Mouse (Mus musculus) heart, postnatal 10 days (tissue): ENCODE results near the gene Ctsk. TPM values are rescaled to one million over a fixed set of nuclear protein-coding genes. Genes with fewer than 3 reads are reported as not detected.
"Not testable (repeated sequence)": the region's sequence is repeated elsewhere in the genome, so short reads cannot be mapped to it uniquely, and the experiment has no call there.

Experiments used
- DNase-seq, 2 experiments: peaks; one replicate each; pipeline ENCODE4 v3.0.0; 2021
- intact Hi-C: fragments of 180-260 bp; cut with DNase I; formaldehyde crosslinking; loops from one replicate; pipeline ENCODE4 v1.15.1; 2025
- total RNA-seq, 2 experiments: library from RNA; stranded (reverse); gene quantifications; 2 replicates each; pipeline ENCODE4 v1.2.3; 2021

The Ctsk gene
- total RNA-seq, 2 experiments from 2014 or later: 17.5 to 17.9 TPM

DNA sequence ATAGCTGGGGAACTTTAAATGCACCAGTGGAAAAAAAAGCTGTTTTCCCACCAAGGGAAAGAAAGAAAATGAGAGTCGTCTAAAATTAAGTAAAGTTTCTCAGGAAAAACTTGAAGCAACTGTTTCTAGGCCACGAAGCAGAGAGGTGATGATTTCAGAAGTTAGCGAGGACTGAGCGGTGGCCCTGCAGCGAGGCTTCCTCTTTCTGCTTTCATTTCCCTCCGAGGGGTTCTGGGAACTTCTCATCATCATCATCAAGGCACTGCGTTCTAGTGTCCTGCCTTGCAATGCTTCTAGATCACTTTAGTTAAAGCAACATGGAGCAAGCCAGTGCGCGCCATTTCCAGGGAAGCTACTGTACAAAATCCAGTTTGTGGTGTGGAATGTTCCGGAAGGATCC is 22.1 kb downstream of the Ctsk start:
- intact Hi-C loops: no loop called here
- no peak for DNase-seq

DNA sequence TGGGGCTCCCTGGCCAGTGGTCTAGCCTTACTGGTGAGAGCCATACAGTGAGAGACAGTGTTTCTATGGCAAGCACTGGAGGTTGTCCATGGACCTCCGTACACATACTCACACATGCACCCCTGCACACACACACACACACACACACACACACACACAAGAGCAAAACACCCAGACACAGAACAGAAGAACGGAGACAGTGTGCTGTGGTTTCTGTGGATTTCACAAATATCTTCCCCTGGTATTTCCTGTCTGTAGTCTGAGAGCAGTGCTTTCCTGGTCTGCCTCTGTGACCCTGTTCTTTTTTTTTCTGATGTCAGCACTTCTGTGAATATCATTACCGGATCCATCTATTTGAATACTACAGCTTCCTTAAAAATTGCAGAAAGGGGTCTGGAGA is 24.6 kb downstream of the Ctsk start:
- no peak for DNase-seq
- intact Hi-C loops: no loop called here

DNA sequence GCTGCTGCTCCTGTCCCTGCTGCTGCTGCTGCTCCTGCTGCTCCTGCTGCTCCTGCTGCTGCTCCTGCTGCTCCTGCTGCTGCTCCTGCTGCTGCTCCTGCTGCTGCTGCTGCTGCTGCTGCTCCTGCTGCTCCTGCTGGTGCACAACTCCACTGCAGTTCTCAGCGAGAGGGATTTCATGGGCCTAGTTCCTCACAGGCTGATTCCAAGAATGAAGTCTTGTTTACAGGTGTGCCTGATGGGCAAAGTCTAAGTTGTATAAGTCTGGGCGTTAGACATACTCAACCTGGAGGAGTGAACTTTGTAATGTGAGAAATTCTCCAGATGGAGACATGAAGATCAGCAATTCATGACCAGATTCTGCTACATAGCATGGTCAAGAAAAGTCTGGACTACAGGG is 25.6 kb downstream of the Ctsk start:
- intact Hi-C loops: no loop called here
- no peak for DNase-seq

DNA sequence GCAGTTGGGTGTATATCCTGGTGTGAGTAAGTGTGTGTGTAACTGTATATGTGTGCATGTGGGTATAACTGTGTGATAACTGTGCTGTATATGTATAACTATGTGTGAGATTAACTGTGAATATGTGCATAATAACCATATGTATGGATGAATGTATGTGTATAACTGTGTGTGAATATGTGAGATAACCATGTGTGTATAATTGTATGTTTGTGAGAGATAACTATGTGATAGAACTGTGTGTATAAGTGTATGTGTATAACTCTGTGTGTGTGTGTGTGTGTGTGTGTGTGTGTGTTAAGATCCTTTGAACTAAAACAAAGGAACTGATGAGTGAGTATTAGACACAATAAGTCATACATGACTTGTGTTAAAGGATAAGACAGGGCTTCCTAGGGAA is 27.1 kb downstream of the Ctsk start:
- DNase-seq: no peak
- intact Hi-C loops: no loop called here

DNA sequence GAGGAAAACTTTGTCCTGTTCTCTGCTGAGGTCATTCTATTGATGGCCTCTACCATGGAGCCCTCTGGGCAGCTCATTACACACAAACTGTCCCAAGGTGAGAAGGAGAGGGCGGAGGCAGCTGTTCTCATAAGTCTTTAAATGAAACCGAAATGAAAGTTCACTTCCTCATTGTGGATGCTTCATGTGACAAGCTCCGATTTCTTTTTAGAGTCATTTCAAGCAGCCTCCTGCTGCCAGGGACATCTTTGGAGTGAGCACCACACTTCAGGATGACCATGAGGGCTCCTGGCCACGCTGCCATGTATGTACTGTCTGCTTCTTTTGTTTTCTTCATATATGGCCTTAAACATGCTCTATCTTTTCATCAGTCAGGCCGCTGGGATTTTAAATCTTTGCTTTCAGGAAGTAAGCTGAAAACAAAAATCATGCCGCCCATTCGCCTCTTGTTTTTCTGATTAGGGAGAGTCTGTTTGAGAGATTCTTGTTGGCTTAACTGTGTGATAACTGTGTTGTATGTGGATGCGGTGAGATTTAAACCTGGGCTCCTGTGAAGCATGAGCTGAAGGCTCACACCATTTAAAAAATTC is 27.7 kb downstream of the Ctsk start, which contains the start of gene Ctss:
Gene Ctss, plus strand, starts transcription at position 165 of the 590 bp plus-strand sequence.
- DNase-seq: no peak
- intact Hi-C loops: no loop called here

DNA sequence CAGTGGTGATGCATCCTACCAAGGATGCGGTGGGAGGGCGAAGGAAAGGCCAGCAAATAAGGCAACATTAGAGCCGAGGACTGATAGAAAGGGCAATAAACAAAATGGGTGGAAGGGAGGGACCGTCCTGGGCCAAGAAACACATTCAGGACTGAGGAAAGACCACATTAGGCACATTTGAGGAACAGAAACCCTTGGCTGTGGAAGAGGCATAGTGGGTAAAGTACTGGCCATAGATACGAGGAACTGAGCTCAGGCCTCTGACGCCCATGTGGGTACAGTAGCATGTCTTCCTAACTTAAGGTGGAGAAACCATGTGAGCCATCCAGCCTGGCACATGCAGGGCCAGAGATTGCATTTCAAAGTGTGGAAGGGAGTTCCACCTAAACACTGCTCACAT is 30.8 kb downstream of the Ctsk start:
- intact Hi-C loops: no loop called here

DNA sequence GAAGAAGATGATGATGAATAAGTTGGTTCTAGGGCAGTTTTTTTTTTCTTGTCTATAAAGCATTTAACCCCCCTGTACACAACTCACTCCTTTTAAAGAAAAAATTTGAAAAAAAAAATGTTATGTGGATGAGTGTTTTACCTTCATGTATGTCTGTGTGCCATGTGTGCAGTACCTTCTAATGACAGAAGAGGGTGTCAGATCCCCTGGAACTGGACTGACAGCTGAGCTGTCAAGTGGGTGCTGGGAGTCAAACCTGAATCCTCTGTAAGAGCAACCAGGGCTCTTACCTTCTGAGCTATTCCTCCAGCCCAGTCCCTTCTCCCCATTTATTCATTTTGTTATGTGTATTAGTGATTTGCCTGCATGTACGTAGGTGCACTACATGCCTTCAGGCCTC is 32.0 kb downstream of the Ctsk start:
- DNase-seq: no peak
- intact Hi-C loops: no loop called here

More for the DNA sequence above, 30.8 kb downstream of the Ctsk start:
- no peak for DNase-seq

DNA sequence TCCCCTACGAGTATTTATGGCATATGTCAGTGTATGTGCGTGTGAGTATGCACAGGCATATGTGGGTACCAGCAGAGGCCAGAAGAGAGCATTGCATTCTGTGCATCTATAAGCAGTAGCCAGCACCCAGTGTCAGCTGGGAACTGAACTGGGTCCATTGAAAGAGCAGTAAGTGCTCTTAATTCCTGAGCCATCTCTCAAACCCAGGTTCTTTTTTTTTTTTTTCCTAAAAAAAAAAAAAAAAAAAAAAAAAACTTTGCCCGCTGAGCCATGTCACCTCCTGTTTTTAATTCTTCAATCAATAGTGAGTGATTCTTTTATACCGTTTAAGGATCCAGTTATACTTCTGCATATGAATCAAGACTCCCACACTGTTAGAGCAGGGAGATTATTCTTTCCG is 34.3 kb downstream of the Ctsk start:
- DNase-seq: no peak
- intact Hi-C loops: no loop called here

DNA sequence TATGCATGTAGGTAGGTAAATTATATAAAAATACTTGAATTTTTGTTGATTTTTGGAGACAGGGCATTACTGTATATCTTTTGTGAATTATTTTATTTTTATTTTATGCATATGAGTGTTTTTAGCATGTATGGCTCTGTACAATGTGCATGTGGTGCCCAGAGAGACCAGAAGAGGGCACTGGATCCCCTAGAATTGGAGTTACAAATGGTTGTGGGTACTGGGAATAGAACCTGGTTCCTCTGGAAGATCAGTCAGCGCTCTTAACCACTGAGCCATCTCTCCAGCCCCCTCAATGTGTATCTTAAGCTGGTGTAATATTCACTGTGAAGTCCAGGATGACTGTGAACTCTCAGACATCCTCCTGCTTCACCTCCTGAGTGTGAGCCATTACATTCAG is 35.9 kb downstream of the Ctsk start:
- intact Hi-C loops: no loop called here
- no peak for DNase-seq

DNA sequence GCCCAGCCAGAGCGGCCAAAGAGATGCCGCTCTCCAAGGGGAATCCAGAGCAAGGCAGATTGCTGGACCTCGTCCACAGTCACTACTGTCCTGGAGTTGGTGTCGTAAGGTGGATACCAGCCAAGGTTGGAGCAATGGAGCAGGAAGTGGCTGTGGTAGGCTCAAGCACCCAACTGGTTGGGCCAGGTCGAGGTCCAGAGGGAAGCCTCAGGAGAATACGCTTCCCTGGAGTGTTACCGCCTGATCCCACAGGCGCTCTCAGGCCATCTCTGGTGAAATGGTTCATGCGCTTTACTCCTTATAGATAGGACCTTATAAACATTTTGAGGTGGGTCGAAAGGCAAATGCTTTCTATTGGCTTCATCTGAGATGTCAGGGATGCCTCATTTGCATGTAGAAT is 39.9 kb downstream of the Ctsk start:
- intact Hi-C loops: no loop called here
- DNase-seq: no peak

DNA sequence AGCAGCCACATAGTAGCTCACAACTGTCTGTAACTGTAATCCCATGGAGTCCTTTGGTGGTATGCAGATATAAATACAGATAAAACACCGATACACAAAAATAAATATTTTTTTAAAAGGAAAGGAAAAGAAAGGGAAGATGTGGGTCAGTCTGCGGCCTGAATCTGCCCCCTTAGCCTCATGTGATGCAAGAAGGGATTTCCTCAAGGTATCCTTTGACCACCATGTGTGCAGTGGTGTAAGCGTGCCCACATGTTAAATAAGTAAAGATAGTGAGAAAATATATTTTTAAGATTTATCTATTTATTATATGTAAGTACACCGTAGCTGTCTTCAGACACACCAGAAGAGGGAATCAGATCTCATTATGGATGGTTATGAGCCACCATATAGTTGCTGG is 40.8 kb downstream of the Ctsk start:
- intact Hi-C loops: no loop called here
- DNase-seq: no peak

DNA sequence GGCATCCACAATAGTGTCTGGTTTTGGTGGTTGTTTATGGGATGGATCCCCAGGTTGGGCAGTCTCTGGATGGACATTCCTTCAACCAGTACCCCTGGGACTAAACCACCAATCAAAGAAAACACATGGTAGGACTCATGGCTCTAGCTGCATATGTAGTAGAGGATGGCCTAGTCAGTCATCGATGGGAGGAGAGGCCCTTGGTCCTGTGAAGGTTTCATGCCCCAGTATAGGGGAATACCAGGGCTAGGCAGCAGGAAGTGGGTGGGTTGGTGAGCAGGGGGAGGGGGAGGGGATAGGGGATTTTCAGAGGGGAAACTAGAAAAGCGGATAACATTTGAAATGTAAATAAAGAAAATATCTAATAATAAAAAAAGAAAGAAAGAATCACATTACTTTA is 42.1 kb downstream of the Ctsk start:
- intact Hi-C loops, DNase-seq: not testable (repeated sequence)

DNA sequence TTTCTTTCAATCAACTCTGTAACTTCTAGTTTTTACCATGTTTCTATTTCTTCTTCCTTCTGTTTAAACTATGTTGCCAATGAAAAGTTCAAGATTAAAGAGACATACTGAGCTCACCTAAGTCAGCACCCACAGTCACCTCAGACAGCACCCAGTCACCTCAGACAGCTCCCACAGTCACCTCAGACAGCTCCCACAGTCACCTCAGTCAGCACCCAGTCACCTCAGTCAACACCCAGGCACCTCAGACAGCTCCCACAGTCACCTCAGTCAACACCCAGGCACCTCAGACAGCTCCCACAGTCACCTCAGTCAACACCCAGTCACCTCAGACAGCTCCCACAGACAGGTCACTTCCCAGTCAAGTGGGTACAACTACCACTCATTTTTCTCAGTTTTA is 43.1 kb downstream of the Ctsk start:
- no peak for DNase-seq
- intact Hi-C loops: no loop called here

DNA sequence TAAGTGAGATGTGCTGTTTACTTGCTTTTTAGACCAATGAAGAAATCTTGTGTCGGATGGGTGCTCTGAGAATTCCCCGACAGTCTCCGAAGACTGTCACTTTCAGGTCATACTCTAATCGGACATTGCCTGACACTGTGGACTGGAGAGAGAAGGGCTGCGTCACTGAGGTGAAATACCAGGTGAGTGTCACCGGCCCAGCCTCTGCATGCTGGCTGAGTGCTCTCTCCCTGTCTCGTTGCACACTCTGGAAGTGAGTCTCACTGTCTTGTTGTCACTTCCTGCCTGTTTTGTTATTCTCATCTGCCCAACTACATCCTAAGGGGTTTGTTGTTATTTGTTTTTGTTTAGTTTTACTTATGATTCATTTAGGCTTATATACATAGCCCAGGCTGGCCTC is 43.9 kb downstream of the Ctsk start:
- no peak for DNase-seq
- intact Hi-C loops: no loop called here

DNA sequence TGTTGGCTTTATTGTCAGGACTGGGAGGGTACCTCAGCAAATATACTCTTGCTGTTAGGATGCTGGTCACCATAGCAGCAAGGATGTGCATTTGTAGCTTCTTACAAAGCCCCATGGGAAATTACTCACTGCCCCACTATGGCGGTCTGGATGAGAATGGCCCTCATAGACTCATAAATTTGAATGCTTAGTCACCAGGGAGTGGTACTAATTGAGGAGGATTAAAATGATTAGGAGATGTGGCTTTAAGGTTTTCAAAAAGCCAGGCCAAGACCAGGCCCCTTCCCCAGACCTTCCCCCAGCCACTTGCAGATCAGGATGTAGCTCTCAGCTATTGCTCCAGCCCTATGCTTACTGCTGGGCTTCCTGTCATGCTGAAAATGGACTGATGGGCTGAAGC is 51.1 kb downstream of the Ctsk start:
- intact Hi-C loops: no loop called here
- DNase-seq: no peak

DNA sequence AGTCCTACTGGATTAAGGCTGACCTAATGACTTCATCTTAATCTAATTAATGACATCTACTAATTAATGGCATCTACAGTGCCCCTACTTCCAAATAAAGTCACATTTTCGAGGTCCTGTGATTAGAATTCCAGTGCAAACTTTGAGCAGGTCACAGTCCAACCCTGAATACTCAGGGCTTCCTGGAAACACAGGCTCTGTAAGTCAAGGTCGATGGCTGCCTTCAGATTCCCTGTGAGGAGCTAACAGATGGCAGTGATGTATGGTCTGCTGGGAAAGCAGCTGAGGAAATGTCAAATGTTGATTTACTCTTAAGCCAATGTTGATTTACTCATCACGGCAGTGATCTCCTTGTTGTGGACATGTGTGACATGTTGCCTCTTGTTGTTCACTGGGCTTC is 54.9 kb downstream of the Ctsk start:
- no peak for DNase-seq
- intact Hi-C loops: no loop called here

Other genes starting within 250 kb of the Ctsk start
- gene Bnipl, start 248.1 kb upstream of the Ctsk start, total RNA-seq: not detected
- gene Mindy1, start 217.9 kb upstream of the Ctsk start, total RNA-seq: 10 to 100 TPM; 27.7 TPM
- 10 to 100 TPM; 28.8 to 35.2 TPM for gene Prune1, start 217.2 kb upstream of the Ctsk start, total RNA-seq
- under 1 TPM; 0.37 to 0.38 TPM for gene Anxa9, start 192.1 kb upstream of the Ctsk start, total RNA-seq
- 10 to 100 TPM; 58.4 to 65.6 TPM for gene Cers2, start 184.5 kb upstream of the Ctsk start, total RNA-seq
- 10 to 100 TPM; 16.2 to 18.2 TPM for gene Setdb1, start 142.1 kb upstream of the Ctsk start, total RNA-seq
- gene 4930558C23Rik, start 96.4 kb upstream of the Ctsk start, total RNA-seq: not detected
- 10 to 100 TPM; 53.0 to 56.1 TPM for gene Arnt, start 64.9 kb upstream of the Ctsk start, total RNA-seq
- gene Ctss, start 27.5 kb downstream of the Ctsk start, total RNA-seq: 1 to 10 TPM; 8.1 to 9.0 TPM
- gene Hormad1, start 60.4 kb downstream of the Ctsk start, total RNA-seq: not detected
- gene Golph3l, start 89.7 kb downstream of the Ctsk start, total RNA-seq: 10 to 100 TPM; 20.1 to 23.0 TPM
- gene Ensa, start 125.7 kb downstream of the Ctsk start, total RNA-seq: 10 to 100 TPM; 61.4 to 63.6 TPM
- gene Mcl1, start 159.5 kb downstream of the Ctsk start, total RNA-seq: 100 to 1,000 TPM; 147 to 161 TPM
- 10 to 100 TPM; 32.2 to 37.4 TPM for gene Adamtsl4, start 188.7 kb downstream of the Ctsk start, total RNA-seq
- gene Ecm1, start 240.3 kb downstream of the Ctsk start, total RNA-seq: 10 to 100 TPM; 49.2 to 59.2 TPM